24 mouse cellular contexts compared by ENCODE assay signal in the genomic region with DNA sequence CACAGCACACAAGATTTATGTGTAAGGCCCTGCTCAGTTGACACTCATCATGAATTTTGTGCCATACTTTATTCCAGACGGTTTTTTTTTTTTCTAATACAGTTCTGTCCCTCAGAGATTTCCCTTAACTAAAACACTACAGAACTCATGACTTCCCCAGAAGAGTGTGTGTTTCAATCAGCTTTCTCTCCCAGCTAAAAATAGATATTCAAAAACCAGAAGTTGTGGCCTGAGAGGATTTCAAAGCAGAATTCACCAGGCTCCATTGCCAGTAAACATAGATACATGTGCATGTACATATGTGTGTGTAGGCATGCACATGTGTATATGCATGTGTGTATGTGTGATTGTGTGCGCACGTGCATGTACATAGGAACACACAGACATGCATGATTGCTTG.
A peak's percentile ranks its signal among the peaks of the same experiment; 100 is the strongest.
DNase-seq lines count a peak whose midpoint lies in the region; ATAC-seq lines count a peak whose summit lies in the region.
"Had no signal": no experiment of that assay in that cellular context is flagged by ENCODE, and none has a peak within 500 bp of the region (broad histone marks: within the 10 kb centered on the region; RNA-seq: fewer than 3 reads in every experiment).

No protein-coding gene starts in this region.

- H3K27me3 ChIP-seq in kidney, embryonic 16.5 days (ENCODE audit: insufficient read depth, low read length) = no peaks in the 10 kb centered on the region
- H3K27me3 ChIP-seq: embryonic facial prominence, embryonic 13.5 days; embryonic facial prominence, embryonic 15.5 days; forebrain, embryonic 12.5 days had no signal

- no peak overlapping the region for H3K27ac ChIP-seq in kidney, embryonic 16.5 days (ENCODE audit: low read length)
- H3K27ac ChIP-seq: embryonic facial prominence, embryonic 13.5 days; embryonic facial prominence, embryonic 15.5 days; forebrain, embryonic 10.5 days; forebrain, embryonic 12.5 days had no signal

- no peaks in the 10 kb centered on the region for H3K36me3 ChIP-seq in kidney, embryonic 16.5 days (ENCODE audit: insufficient read depth, low read length)
- H3K36me3 ChIP-seq: embryonic facial prominence, embryonic 13.5 days; embryonic facial prominence, embryonic 15.5 days; forebrain, embryonic 10.5 days; forebrain, embryonic 12.5 days had no signal

- ATAC-seq in granulocyte monocyte progenitor cell, adult 5-6 weeks (replicated peaks; ENCODE audit: poor library complexity, severe bottlenecking) = peak; percentile 37; the same call in 1 of the 2 replicates
- peak; percentile 75 for ATAC-seq in megakaryocyte, adult 5-6 weeks (ENCODE audit: poor library complexity, severe bottlenecking)
- peak; percentile 77 for ATAC-seq in megakaryocyte progenitor cell, adult 5-6 weeks (replicated peaks; ENCODE audit: poor library complexity)
- no peak for ATAC-seq in megakaryocyte-erythroid progenitor cell, adult 5-6 weeks (replicated peaks; ENCODE audit: low FRiP score, low TSS enrichment, poor library complexity, severe bottlenecking)
- no peak for ATAC-seq in kidney, embryonic 16.5 days (ENCODE audit: low FRiP score, low TSS enrichment)
- ATAC-seq: forebrain, embryonic 14.5 days; forebrain, embryonic 16.5 days had no signal

- H3K4me3 ChIP-seq in kidney, embryonic 16.5 days (ENCODE audit: low read length) = no peak overlapping the region
- H3K4me3 ChIP-seq: embryonic facial prominence, embryonic 13.5 days; embryonic facial prominence, embryonic 15.5 days; erythroblast, embryonic 14.5 days; forebrain, embryonic 10.5 days; forebrain, embryonic 12.5 days had no signal

- H3K9me3 ChIP-seq in kidney, embryonic 16.5 days (ENCODE audit: low read length) = no peaks in the 10 kb centered on the region
- H3K9me3 ChIP-seq: embryonic facial prominence, embryonic 13.5 days; embryonic facial prominence, embryonic 15.5 days; forebrain, embryonic 10.5 days; forebrain, embryonic 12.5 days had no signal

- WGBS in kidney, embryonic 16.5 days = 72% methylated on average over 3 of the region's 3 CpGs

- no peak overlapping the region for H3K4me2 ChIP-seq in kidney, embryonic 16.5 days (replicated peaks; ENCODE audit: low read depth, low read length)
- H3K4me2 ChIP-seq: embryonic facial prominence, embryonic 13.5 days; embryonic facial prominence, embryonic 15.5 days; forebrain, embryonic 12.5 days had no signal

- peak; percentile 3 for DNase-seq in c-Kit-positive CD71-negative TER-119-negative erythroid progenitor cells, embryonic 14.5 days (ENCODE audit: low read depth)
- no peak for DNase-seq in adrenal gland, postnatal 25 days
- no peak for DNase-seq in gastrocnemius, postnatal 25 days
- DNase-seq: adrenal gland, adult 2 months; adrenal gland, postnatal 10 days; adrenal gland, postnatal 36 days; cerebellum, adult 11-12 months; cerebellum, adult 2 months; cerebellum, adult 9-10 months; cerebellum, postnatal 10 days; cerebellum, postnatal 25 days; embryo, embryonic 11 days had no signal

- H3K4me1 ChIP-seq in kidney, embryonic 16.5 days (ENCODE audit: insufficient read depth, low read length) = 0 out of 2 replicates have a peak, but pooled peaks cover 3% of the 10 kb centered on the region
- H3K4me1 ChIP-seq: embryonic facial prominence, embryonic 15.5 days; forebrain, embryonic 10.5 days; forebrain, embryonic 12.5 days had no signal

- no peak overlapping the region for H3K9ac ChIP-seq in kidney, embryonic 16.5 days (replicated peaks; ENCODE audit: low read length)
- H3K9ac ChIP-seq: embryonic facial prominence, embryonic 13.5 days; embryonic facial prominence, embryonic 15.5 days; forebrain, embryonic 12.5 days had no signal

Comparison
In these comparisons a context has a peak if more than half of its experiments do, and no peak if none do; other contexts are left out.
1. ATAC-seq: peak in granulocyte monocyte progenitor cell, adult 5-6 weeks (single experiment), megakaryocyte, adult 5-6 weeks (single experiment) and megakaryocyte progenitor cell, adult 5-6 weeks (single experiment); none in megakaryocyte-erythroid progenitor cell, adult 5-6 weeks (single experiment) and kidney, embryonic 16.5 days (single experiment).